Mouse (Mus musculus): ENCODE measurements around the gene Get4.

DNA sequence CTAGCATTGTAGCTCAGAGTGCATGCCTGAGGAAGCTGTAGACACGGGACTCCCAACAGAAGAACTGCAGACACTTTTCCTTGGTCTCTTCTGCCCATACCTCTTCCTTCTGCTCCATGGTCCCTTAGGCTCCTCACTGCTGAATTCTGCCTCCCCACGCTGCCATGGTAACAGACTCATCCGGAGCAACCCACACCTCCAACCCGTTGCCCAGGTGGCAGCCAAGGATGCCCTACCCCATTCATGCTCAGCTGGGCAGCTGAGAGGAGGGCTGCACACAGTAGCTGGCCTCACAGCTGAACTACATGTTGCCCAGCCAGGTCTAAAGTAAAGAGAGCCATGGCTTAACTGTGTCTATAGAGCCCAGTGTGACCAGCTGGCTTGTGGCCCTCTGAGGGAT is 36.5 kb downstream of the Get4 start:
- no peak for TF ChIP-seq CTCF (conservative IDR thresholded peaks at IDR 0.05 in 1 of 2, IDR thresholded peaks at IDR 0.05 in 1 of 2; ENCODE audit: low read depth in 2 of 2, low read length in 2 of 2)
- no peak for TF ChIP-seq ZMIZ1 (IDR thresholded peaks at IDR 0.05; ENCODE audit: low read depth, low read length)
- TF ChIP-seq USF1 (IDR thresholded peaks at IDR 0.05; ENCODE audit: low read depth, low read length): no peak
- TF ChIP-seq ZC3H11A (IDR thresholded peaks at IDR 0.05; ENCODE audit: low read depth, low read length): no peak
- TF ChIP-seq CHD1 (IDR thresholded peaks at IDR 0.05; ENCODE audit: low read depth, low read length): no peak
- no peak for TF ChIP-seq POLR2A (IDR thresholded peaks at IDR 0.05; ENCODE audit: low read depth, low read length)
- TF ChIP-seq JUN (IDR thresholded peaks at IDR 0.05; ENCODE audit: insufficient read depth, low read depth, low read length): no peak
- no peak for TF ChIP-seq GABPA (IDR thresholded peaks at IDR 0.05; ENCODE audit: insufficient replicate concordance, low read depth, low read length)
